8 mouse cellular contexts compared by ENCODE assay signal in the genomic region with DNA sequence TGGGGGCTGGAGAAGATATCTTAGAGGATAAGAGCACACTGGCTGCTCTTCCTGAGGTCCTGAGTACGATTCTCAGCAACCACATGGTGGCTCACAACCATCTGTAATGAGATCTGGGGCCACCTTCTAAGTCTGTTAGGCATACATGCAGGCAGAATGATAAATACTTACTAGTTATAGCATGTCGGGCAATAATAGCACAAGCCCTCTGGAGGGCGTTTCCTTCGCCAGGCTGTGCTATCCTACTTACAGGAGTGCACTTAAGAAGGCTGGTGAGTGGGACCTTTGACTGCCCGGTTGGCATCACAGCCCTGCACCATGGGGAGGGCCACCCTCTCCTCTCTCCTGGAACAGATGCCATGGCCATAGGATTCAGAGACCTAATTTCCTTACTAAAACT.
A peak's percentile ranks its signal among the peaks of the same experiment; 100 is the strongest.
DNase-seq lines count a peak whose midpoint lies in the region; ATAC-seq and TF ChIP-seq lines count a peak whose summit lies in the region.

No protein-coding gene starts in this region.

- TF ChIP-seq CTCF in bone marrow macrophage, adult 2 months (IDR thresholded peaks at IDR 0.05; ENCODE audit: low read depth, low read length) = no peak

- no peaks in the 10 kb centered on the region for H3K36me3 ChIP-seq in forebrain, embryonic 11.5 days (ENCODE audit: control insufficient read depth, insufficient read depth, low read length)
- H3K36me3 ChIP-seq in liver, embryonic 11.5 days (ENCODE audit: control insufficient read depth, insufficient read depth, low read length) = no peaks in the 10 kb centered on the region

- H3K9ac ChIP-seq in forebrain, embryonic 11.5 days (ENCODE audit: low read length) = peak overlapping the region; percentile 92
- H3K9ac ChIP-seq in liver, embryonic 11.5 days (ENCODE audit: low read depth, low read length) = peak overlapping the region; percentile 89

- TF ChIP-seq POLR2A in bone marrow macrophage, adult 2 months (IDR thresholded peaks at IDR 0.05; ENCODE audit: borderline replicate concordance, low read depth, low read length) = no peak

- WGBS in forebrain, embryonic 11.5 days = 1% methylated on average over 5 of the region's 5 CpGs
- WGBS in liver, embryonic 11.5 days = 6% methylated on average over 5 of the region's 5 CpGs

- H3K27me3 ChIP-seq in forebrain, embryonic 11.5 days (ENCODE audit: control insufficient read depth, insufficient read depth, low read length) = no peaks in the 10 kb centered on the region
- no peaks in the 10 kb centered on the region for H3K27me3 ChIP-seq in liver, embryonic 11.5 days (replicated peaks; ENCODE audit: control insufficient read depth, insufficient read depth, low read length)

- H3K27ac ChIP-seq in bone marrow macrophage, adult 2 months (ENCODE audit: insufficient read depth, low read depth, low read length) = no peak overlapping the region
- peak overlapping the region; percentile 97; the same call in 1 of the 2 replicates for H3K27ac ChIP-seq in forebrain, embryonic 11.5 days (ENCODE audit: low read depth, low read length)
- H3K27ac ChIP-seq in liver, embryonic 11.5 days (ENCODE audit: low read depth, low read length) = peak overlapping the region; percentile 93

- peak; percentile 50 for DNase-seq in gastrocnemius, postnatal 14 days
- DNase-seq in gastrocnemius, postnatal 25 days = no peak
- DNase-seq in forebrain, embryonic 11.5 days (ENCODE audit: low spot score) = peak; percentile 76
- DNase-seq in hindlimb bud, embryonic 11.5 days (ENCODE audit: extremely low spot score, low read depth, low spot score) = peak; percentile 33
- DNase-seq in liver, embryonic 11.5 days (ENCODE audit: low spot score) = peak; percentile 59
- DNase-seq in thymus, postnatal 10 days (ENCODE audit: low spot score in 2 of 2) = peak; percentile 53 to 54

- H3K9me3 ChIP-seq in forebrain, embryonic 11.5 days (ENCODE audit: control insufficient read depth, low read length) = no peaks in the 10 kb centered on the region
- no peaks in the 10 kb centered on the region for H3K9me3 ChIP-seq in liver, embryonic 11.5 days (ENCODE audit: control insufficient read depth, low read length)

- peaks cover 7% of the 10 kb centered on the region for H3K4me1 ChIP-seq in bone marrow macrophage, adult 2 months (ENCODE audit: control insufficient read depth, insufficient read depth, low read length)
- peaks cover 5% of the 10 kb centered on the region for H3K4me1 ChIP-seq in forebrain, embryonic 11.5 days (replicated peaks; ENCODE audit: control insufficient read depth, insufficient read depth, low read length)
- H3K4me1 ChIP-seq in liver, embryonic 11.5 days (replicated peaks; ENCODE audit: control insufficient read depth, insufficient read depth, low read length) = peaks cover 16% of the 10 kb centered on the region

- H3K4me2 ChIP-seq in forebrain, embryonic 11.5 days (ENCODE audit: low read depth, low read length, severe bottlenecking) = peak overlapping the region; percentile 66
- H3K4me2 ChIP-seq in liver, embryonic 11.5 days = peak overlapping the region; percentile 76

- intact Hi-C loops in gastrocnemius, postnatal 14 days (cut with DNase I; ENCODE audit: low total_unique reads) = no loop called here

- H3K4me3 ChIP-seq in bone marrow macrophage, adult 2 months (ENCODE audit: insufficient read depth, low read length) = peak overlapping the region; percentile 97
- peak overlapping the region; percentile 76 for H3K4me3 ChIP-seq in forebrain, embryonic 11.5 days (ENCODE audit: low read depth, low read length)
- peak overlapping the region; percentile 80 for H3K4me3 ChIP-seq in liver, embryonic 11.5 days (ENCODE audit: low read depth, low read length)

- ATAC-seq in forebrain, embryonic 11.5 days (replicated peaks; ENCODE audit: low FRiP score) = peak; percentile 40
- peak; percentile 69 for ATAC-seq in liver, embryonic 11.5 days (replicated peaks; ENCODE audit: low FRiP score)
- ATAC-seq in monocyte, adult 5-6 weeks (replicated peaks; ENCODE audit: insufficient number of reproducible peaks, low FRiP score, low TSS enrichment, poor library complexity, severe bottlenecking) = peak; percentile 41
